Mouse (Mus musculus): Measurements from ENCODE around the gene Relb.
A peak's percentile ranks its signal among the peaks of the same experiment; 100 is the strongest.

- TF ChIP-seq EP300 (IDR thresholded peaks at IDR 0.05; ENCODE audit: low read length) (0 out of 2 replicates have a peak, but pooled peaks have one; percentile 15), CTCF (conservative IDR thresholded peaks at IDR 0.05 in 1 of 2, IDR thresholded peaks at IDR 0.05 in 1 of 2; ENCODE audit: low read depth in 2 of 2, low read length in 2 of 2) (no peak; a peak in 1 of 4 replicates), GABPA (IDR thresholded peaks at IDR 0.05; ENCODE audit: insufficient replicate concordance, low read depth, low read length) (no peak; the same call in 1 of the 2 replicates), POLR2A (IDR thresholded peaks at IDR 0.05; ENCODE audit: low read depth, low read length) (peak; percentile 83), NRF1 (IDR thresholded peaks at IDR 0.05; ENCODE audit: low read depth, low read length) (peak; percentile 69), KAT2A (IDR thresholded peaks at IDR 0.05; ENCODE audit: insufficient replicate concordance, low read length) (peak; percentile 81; the same call in 1 of the 2 replicates), USF2 (conservative IDR thresholded peaks at IDR 0.05; ENCODE audit: low read depth, low read length) (no peak), TBP (conservative IDR thresholded peaks at IDR 0.05; ENCODE audit: low read depth, low read length) (no peak; the same call in 1 of the 2 replicates), ZKSCAN1 (IDR thresholded peaks at IDR 0.05; ENCODE audit: borderline replicate concordance, low read depth, low read length) (no peak), ELF1 (IDR thresholded peaks at IDR 0.05; ENCODE audit: low read depth, low read length) (peak; percentile 77), ETS1 (conservative IDR thresholded peaks at IDR 0.05; ENCODE audit: low read depth, low read length) (no peak; the same call in 1 of the 2 replicates), JUND (conservative IDR thresholded peaks at IDR 0.05; ENCODE audit: low read depth, low read length) (no peak), IRF4 (IDR thresholded peaks at IDR 0.05; ENCODE audit: low read depth, low read length) (peak; percentile 83)
Measured at GRCm38 (mm10) chr7:19572926-19573775, 56.1 kb downstream of the Relb start.
